Mouse (Mus musculus) adrenal gland, postnatal 36 days (tissue): Measurements from ENCODE around the gene Lipo1. TPM values are rescaled to one million over a fixed set of nuclear protein-coding genes. Genes with fewer than 3 reads are reported as not detected.
"Not testable (repeated sequence)": the region's sequence is repeated elsewhere in the genome, so short reads cannot be mapped to it uniquely, and the experiment has no call there.

Experiments used
- DNase-seq, 2 experiments: peaks; one replicate each; pipeline ENCODE4 v3.0.0; 2021; ENCODE audit warnings: mixed read lengths in 1 of 2
- long read RNA-seq, 2 experiments: library from polyadenylated mRNA; stranded (forward); transcript quantifications; one replicate each; pipeline ENCODE4 v2.0.0; 2021; ENCODE audit warnings: borderline sequencing depth in 2 of 2
- total RNA-seq, 2 experiments: library from RNA; stranded (reverse); gene quantifications; 2 replicates each; pipeline ENCODE4 v1.2.3; 2021

Lipo1 gene
- total RNA-seq, result not detected
- long read RNA-seq, experiment 1, result 0 reads
- long read RNA-seq, experiment 2, result 0 reads

DNA sequence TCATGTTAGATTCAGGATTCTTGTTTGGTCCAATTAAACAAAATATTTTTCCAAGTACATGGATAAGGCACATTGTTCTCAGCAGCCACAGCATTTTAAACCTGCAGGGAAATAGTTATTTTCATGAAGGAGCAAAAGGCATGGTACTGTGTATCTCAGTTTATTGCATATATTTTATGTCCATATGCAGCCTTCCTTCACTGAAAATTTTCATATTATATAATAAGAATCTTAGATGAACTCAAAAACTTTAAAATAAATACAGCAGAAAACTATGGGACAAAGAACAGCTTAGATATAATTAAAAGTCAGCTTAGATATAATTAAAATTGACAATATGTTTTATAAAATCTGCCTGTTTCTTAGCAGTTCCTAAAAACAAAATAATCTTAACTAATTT lies at the start of gene Lipo1:
Gene Lipo1 (minus strand): TSS at position 101 of the 400 bp plus-strand sequence.
- not testable (repeated sequence) for DNase-seq

GRCm38 (mm10) chr19:33786576-33787277 lies 532 bp downstream of the Lipo1 start:
- DNase-seq, result no peak

GRCm38 (mm10) chr19:33761287-33762086 lies 25.8 kb downstream of the Lipo1 start, which contains the start of gene Lipo3:
TSS of gene Lipo3 (minus strand) at chr19:33761951.
- peak; percentile 21 to 55 for DNase-seq

GRCm38 (mm10) chr19:33751259-33751658 lies 36.0 kb downstream of the Lipo1 start, which contains the start of gene Lipo2:
TSS of gene Lipo2 (minus strand) at chr19:33751359.
- not testable (repeated sequence) for DNase-seq

Other genes starting within 250 kb of the Lipo1 start
- not detected for gene Gm8978, start 162.2 kb downstream of the Lipo1 start, total RNA-seq
- gene Lipo2, start 36.1 kb downstream of the Lipo1 start, total RNA-seq, result under 1 TPM; 0.33 to 0.46 TPM
- 10 to 100 TPM; 12.1 to 13.3 TPM for gene Lipo3, start 25.5 kb downstream of the Lipo1 start, total RNA-seq
- not detected for gene Lipf, start 173.7 kb upstream of the Lipo1 start, total RNA-seq
- under 1 TPM; 0.13 to 0.40 TPM for gene Lipk, start 220.8 kb upstream of the Lipo1 start, total RNA-seq